Mouse (Mus musculus): Measurements from ENCODE around the gene Dip2b. TPM values are rescaled to one million over a fixed set of nuclear protein-coding genes. Genes with fewer than 3 reads are reported as not detected.

Dip2b gene
- polyA plus RNA-seq, 1 experiment from 2014 or later: 25.8 TPM

- Histone ChIP-seq H3K4me3 (replicated peaks) (no peak overlapping the region), H3K27ac (no peak overlapping the region), H3K36me3 (replicated peaks) (no peaks in the 10 kb centered on the region), H3K4me1 (peaks cover 29% of the 10 kb centered on the region), H3K27me3 (no peaks in the 10 kb centered on the region), H3K9ac (no peak overlapping the region), H3K4me2 (no peak overlapping the region), H3K9me3 (no peaks in the 10 kb centered on the region)
- ATAC-seq (ENCODE audit: low FRiP score): no peak
- 51% methylated on average over 7 of the region's 7 CpGs for WGBS
Observed at GRCm38 (mm10) chr15:100100336-100100735, 61.9 kb downstream of the Dip2b start.

DNA sequence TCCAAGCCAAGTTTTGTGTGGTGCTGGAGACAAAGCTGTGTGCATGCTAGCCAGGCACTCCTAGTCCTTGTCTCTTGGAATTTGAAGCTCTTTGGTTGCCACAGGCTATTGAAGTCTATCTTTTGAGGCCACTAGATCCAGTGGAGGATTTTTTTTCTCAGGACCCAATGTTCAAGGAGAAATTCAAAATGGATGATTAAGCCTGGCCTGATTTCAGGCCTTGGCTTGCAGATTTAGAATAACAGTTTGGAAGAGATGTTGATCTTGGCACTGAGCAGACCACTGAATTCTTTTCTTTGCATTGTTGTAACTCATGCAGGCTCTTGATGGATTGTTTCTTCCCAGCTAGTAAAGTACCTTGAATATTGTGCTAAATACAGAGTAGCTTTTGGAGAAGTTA lies 62.7 kb downstream of the Dip2b start:
- H3K9me3 ChIP-seq: no peaks in the 10 kb centered on the region
- H3K4me2 ChIP-seq: no peak overlapping the region
- no peak overlapping the region for H3K9ac ChIP-seq
- peaks cover 29% of the 10 kb centered on the region for H3K4me1 ChIP-seq
- H3K36me3 ChIP-seq (replicated peaks): no peaks in the 10 kb centered on the region
- no peak for ATAC-seq (ENCODE audit: low FRiP score)
- no peaks in the 10 kb centered on the region for H3K27me3 ChIP-seq
- H3K27ac ChIP-seq: no peak overlapping the region
- H3K4me3 ChIP-seq (replicated peaks): no peak overlapping the region

DNA sequence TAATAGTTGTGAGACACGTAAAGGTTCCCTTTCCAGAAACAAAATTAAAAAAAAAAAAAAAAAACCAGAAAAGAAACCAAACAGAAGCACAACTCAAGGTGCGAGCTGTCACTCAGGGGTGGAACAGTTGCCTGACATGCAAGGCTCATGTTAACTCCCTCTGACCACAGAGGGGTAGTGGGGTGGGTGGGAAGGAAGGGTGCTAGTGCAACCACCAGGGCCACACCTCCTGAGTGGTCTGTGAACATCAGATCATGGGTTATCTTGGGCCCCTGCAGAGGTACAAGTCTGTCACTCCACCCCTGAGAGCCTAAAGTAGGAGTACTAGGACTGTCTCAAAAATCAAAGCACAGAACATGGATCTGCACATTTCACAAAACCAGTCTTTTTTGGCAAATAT lies 65.7 kb downstream of the Dip2b start:
- Histone ChIP-seq H3K36me3 (replicated peaks) (no peaks in the 10 kb centered on the region), H3K4me3 (replicated peaks) (no peak overlapping the region), H3K4me2 (no peak overlapping the region), H3K9me3 (no peaks in the 10 kb centered on the region), H3K27me3 (no peaks in the 10 kb centered on the region), H3K4me1 (peaks cover 29% of the 10 kb centered on the region), H3K9ac (no peak overlapping the region), H3K27ac (no peak overlapping the region)
- WGBS: 87% methylated on average over 2 of the region's 2 CpGs
- no peak for ATAC-seq (ENCODE audit: low FRiP score)

DNA sequence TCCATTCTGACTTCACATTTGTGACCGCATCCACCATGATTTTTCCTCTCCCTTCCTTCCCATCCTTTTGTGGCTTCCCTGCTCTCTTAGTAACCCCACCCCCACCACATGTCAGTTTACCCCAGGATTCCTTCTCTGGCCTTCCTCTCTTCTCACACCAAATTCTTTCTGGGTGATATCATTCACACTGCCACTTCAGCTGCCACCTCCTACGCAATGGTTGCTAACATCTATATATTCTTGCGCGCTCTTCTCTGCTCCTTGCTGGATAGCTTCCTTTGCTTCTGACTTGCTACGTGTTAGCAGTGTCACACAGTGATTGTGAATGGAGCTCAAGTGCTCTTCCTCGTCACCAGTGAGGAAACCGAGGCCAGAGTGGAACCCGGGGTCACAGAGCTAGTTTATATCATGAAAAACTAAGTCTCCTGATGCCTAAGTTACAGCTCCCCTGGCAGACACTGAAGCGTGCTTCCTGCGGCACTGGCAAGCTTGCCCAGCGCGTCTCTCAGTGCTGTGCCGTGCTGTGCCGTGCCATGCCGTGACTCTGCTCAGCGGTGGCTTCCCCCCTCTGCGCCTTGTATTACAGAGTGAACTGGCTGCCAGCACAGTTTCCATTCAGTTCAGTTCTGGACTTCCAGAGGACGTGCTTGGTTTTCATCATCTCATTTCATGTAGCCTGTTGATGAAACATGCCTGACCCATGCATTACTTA lies 69.8 kb downstream of the Dip2b start:
- Histone ChIP-seq H3K36me3 (replicated peaks) (no peaks in the 10 kb centered on the region), H3K4me3 (replicated peaks) (no peak overlapping the region), H3K9ac (no peak overlapping the region), H3K4me2 (no peak overlapping the region), H3K27me3 (no peaks in the 10 kb centered on the region), H3K27ac (no peak overlapping the region), H3K9me3 (no peaks in the 10 kb centered on the region), H3K4me1 (peaks cover 15% of the 10 kb centered on the region)
- 93% methylated on average over 18 of the region's 18 CpGs for WGBS
- ATAC-seq (ENCODE audit: low FRiP score): no peak

- Histone ChIP-seq H3K27me3 (no peaks in the 10 kb centered on the region), H3K9me3 (no peaks in the 10 kb centered on the region), H3K4me1 (peaks cover 25% of the 10 kb centered on the region), H3K27ac (no peak overlapping the region), H3K4me3 (replicated peaks) (no peak overlapping the region), H3K9ac (no peak overlapping the region), H3K4me2 (no peak overlapping the region), H3K36me3 (replicated peaks) (no peaks in the 10 kb centered on the region)
- no peak for ATAC-seq (ENCODE audit: low FRiP score)
- 72% methylated on average over 3 of the region's 3 CpGs for WGBS
Observed at GRCm38 (mm10) chr15:100109916-100110315, 71.5 kb downstream of the Dip2b start.

DNA sequence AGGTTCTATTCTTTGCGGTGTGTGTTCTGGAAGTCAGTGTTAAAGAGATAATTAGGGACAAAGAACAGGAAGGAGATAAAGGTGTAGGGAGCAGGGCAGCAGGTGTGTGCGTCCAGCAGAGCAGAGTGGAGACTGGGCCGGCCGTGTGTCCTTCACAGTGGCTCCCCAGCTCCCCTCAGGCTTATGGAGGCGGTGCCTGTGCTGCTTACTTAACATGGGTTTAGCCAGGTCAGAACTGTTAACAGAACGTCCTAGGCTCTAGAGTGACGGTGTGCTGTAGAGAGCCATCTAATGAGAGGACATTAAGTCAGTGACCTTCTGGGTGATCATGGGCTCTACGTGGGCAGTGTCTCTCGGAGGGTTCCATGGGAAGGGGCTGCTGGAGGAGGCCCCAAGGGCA lies 73.4 kb downstream of the Dip2b start:
- H3K9me3 ChIP-seq: no peaks in the 10 kb centered on the region
- peaks cover 6% of the 10 kb centered on the region; the same call in 1 of the 2 replicates for H3K36me3 ChIP-seq (replicated peaks)
- H3K27ac ChIP-seq: no peak overlapping the region
- H3K4me3 ChIP-seq (replicated peaks): no peak overlapping the region
- H3K9ac ChIP-seq: no peak overlapping the region
- no peak overlapping the region for H3K4me2 ChIP-seq
- 73% methylated on average over 9 of the region's 9 CpGs for WGBS
- H3K27me3 ChIP-seq: no peaks in the 10 kb centered on the region
- no peak for ATAC-seq (ENCODE audit: low FRiP score)
- H3K4me1 ChIP-seq: peaks cover 25% of the 10 kb centered on the region

GRCm38 (mm10) chr15:100112309-100112966 lies 74.0 kb downstream of the Dip2b start:
- Histone ChIP-seq H3K9me3 (no peaks in the 10 kb centered on the region), H3K4me3 (replicated peaks) (no peak overlapping the region), H3K9ac (no peak overlapping the region), H3K4me1 (peaks cover 25% of the 10 kb centered on the region), H3K27ac (no peak overlapping the region), H3K36me3 (replicated peaks) (peaks cover 10% of the 10 kb centered on the region), H3K27me3 (no peaks in the 10 kb centered on the region), H3K4me2 (no peak overlapping the region)
- no peak for ATAC-seq (ENCODE audit: low FRiP score)
- 90% methylated on average over 9 of the region's 9 CpGs for WGBS

- no peak for ATAC-seq (ENCODE audit: low FRiP score)
- H3K36me3 ChIP-seq (replicated peaks): peaks cover 22% of the 10 kb centered on the region
Observed at GRCm38 (mm10) chr15:100113343-100114275, 75.1 kb downstream of the Dip2b start.

GRCm38 (mm10) chr15:100115416-100115815 lies 77.0 kb downstream of the Dip2b start:
- Histone ChIP-seq H3K9ac (no peak overlapping the region), H3K4me1 (peaks cover 25% of the 10 kb centered on the region), H3K27ac (no peak overlapping the region), H3K9me3 (no peaks in the 10 kb centered on the region), H3K27me3 (no peaks in the 10 kb centered on the region), H3K36me3 (replicated peaks) (peaks cover 24% of the 10 kb centered on the region), H3K4me3 (replicated peaks) (no peak overlapping the region), H3K4me2 (no peak overlapping the region)
- ATAC-seq (ENCODE audit: low FRiP score): no peak
- WGBS: 97% methylated on average over 3 of the region's 3 CpGs

More at GRCm38 (mm10) chr15:100113343-100114275, 75.1 kb downstream of the Dip2b start:
- Histone ChIP-seq H3K27me3 (no peaks in the 10 kb centered on the region), H3K9me3 (no peaks in the 10 kb centered on the region), H3K4me3 (replicated peaks) (no peak overlapping the region), H3K4me1 (peaks cover 25% of the 10 kb centered on the region), H3K9ac (no peak overlapping the region), H3K27ac (peak overlapping the region; percentile 53), H3K4me2 (no peak overlapping the region)
- 34% methylated on average over 10 of the region's 10 CpGs for WGBS

DNA sequence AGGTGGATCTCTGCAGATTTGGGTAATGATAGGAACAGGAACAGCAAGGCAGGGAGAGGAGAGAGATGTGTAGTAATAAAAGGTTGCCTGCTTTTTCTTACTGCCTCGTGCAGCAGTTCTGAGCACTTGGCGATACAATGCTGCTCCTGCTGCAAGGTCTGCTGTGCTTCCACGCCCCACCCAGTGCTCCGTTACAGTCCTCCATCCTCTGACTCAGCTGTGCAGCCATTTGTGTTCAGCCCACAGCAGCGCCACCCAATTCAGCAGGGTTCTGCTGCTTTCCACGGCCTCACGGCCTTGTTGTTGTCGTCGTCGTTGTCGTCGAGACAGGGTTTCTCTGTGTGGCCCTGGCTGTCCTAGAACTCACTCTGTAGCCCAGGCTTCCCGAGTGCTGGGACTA lies 77.9 kb downstream of the Dip2b start:
- H3K36me3 ChIP-seq (replicated peaks): peaks cover 27% of the 10 kb centered on the region
- WGBS: 89% methylated on average over 13 of the region's 13 CpGs
- no peak overlapping the region for H3K4me3 ChIP-seq (replicated peaks)
- no peaks in the 10 kb centered on the region for H3K9me3 ChIP-seq
- peaks cover 25% of the 10 kb centered on the region for H3K4me1 ChIP-seq
- ATAC-seq (ENCODE audit: low FRiP score): no peak
- H3K4me2 ChIP-seq: no peak overlapping the region
- H3K27ac ChIP-seq: no peak overlapping the region
- no peaks in the 10 kb centered on the region for H3K27me3 ChIP-seq
- no peak overlapping the region for H3K9ac ChIP-seq

- H3K27me3 ChIP-seq: no peaks in the 10 kb centered on the region
- no peak overlapping the region for H3K9ac ChIP-seq
- no peak overlapping the region for H3K27ac ChIP-seq
- H3K4me2 ChIP-seq: no peak overlapping the region
- peaks cover 5% of the 10 kb centered on the region for H3K4me1 ChIP-seq
- WGBS: 90% methylated on average over 6 of the region's 6 CpGs
- ATAC-seq (ENCODE audit: low FRiP score): no peak
- H3K36me3 ChIP-seq (replicated peaks): peaks cover 30% of the 10 kb centered on the region
- H3K9me3 ChIP-seq: no peaks in the 10 kb centered on the region
- H3K4me3 ChIP-seq (replicated peaks): no peak overlapping the region
Observed at GRCm38 (mm10) chr15:100119225-100119788, 80.8 kb downstream of the Dip2b start.

DNA sequence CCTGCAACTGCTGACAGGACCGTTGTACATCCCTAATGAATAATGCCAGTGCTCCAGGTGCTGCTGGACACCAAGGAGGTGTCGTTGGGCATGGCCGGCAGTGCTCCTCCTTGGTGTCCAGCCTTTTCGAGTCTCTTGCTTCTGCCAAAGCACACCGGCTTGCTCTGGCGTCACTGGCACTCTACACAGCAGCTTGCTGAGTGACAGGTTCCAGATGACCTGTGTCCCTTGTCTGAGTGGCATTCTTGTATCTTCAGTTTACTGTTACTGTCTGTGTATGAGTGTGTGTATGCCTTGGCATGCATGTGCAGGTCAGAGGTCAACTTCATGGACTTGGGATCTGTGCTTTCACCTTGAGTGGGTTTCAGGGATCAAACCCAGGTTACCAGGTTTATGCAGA lies 83.0 kb downstream of the Dip2b start:
- Histone ChIP-seq H3K36me3 (replicated peaks) (peaks cover 28% of the 10 kb centered on the region), H3K4me2 (no peak overlapping the region), H3K4me3 (replicated peaks) (no peak overlapping the region), H3K4me1 (peaks cover 10% of the 10 kb centered on the region), H3K27me3 (no peaks in the 10 kb centered on the region), H3K9me3 (no peaks in the 10 kb centered on the region), H3K9ac (no peak overlapping the region), H3K27ac (no peak overlapping the region)
- 86% methylated on average over 6 of the region's 6 CpGs for WGBS
- ATAC-seq (ENCODE audit: low FRiP score): no peak

All from forebrain, embryonic 12.5 days (tissue).